Mouse (Mus musculus) lung, embryonic 14.5 days (tissue): Measurements from ENCODE around the gene Col6a1. TPM values are rescaled to one million over a fixed set of nuclear protein-coding genes. Genes with fewer than 3 reads are reported as not detected.

Experiments used
- ATAC-seq: fragments of 200-750 bp; cut with Nextera tagmentation; 2 replicates; pipeline ENCODE4 v1.8.0; 2017; ENCODE audit warnings: mild to moderate bottlenecking, moderate TSS enrichment, moderate library complexity; ENCODE audit not compliant: insufficient read depth
- DNase-seq: peaks from one replicate; pipeline ENCODE4 v3.0.0-alpha.2; 2015
- H3K27ac ChIP-seq: fragments of 300-500 bp; sonication (generic); 2 replicates; pipeline ENCODE4 v1.5.1; 2014; ENCODE audit warnings: low read depth, mild to moderate bottlenecking, moderate library complexity
- H3K27me3 ChIP-seq: fragments of 300-500 bp; sonication (generic); 2 replicates; pipeline ENCODE4 v1.6.1; 2014; ENCODE audit warnings: low read length, control low read depth; ENCODE audit not compliant: insufficient read depth
- H3K36me3 ChIP-seq: fragments of 300-500 bp; sonication (generic); 2 replicates; pipeline ENCODE4 v1.6.1; 2014; ENCODE audit warnings: control low read depth; ENCODE audit not compliant: insufficient read depth
- H3K4me1 ChIP-seq: fragments of 300-500 bp; sonication (generic); 2 replicates; pipeline ENCODE4 v1.6.1; 2014; ENCODE audit warnings: antibody characterized with exemption, control low read depth; ENCODE audit not compliant: insufficient read depth
- H3K4me2 ChIP-seq: fragments of 300-500 bp; sonication (generic); 2 replicates; pipeline ENCODE4 v1.6.1; 2014; ENCODE audit warnings: mild to moderate bottlenecking
- H3K4me3 ChIP-seq: fragments of 300-500 bp; sonication (generic); 2 replicates; pipeline ENCODE4 v1.5.1; 2014; ENCODE audit warnings: low read depth, low read length
- H3K9ac ChIP-seq: fragments of 300-500 bp; sonication (generic); 2 replicates; pipeline ENCODE4 v1.6.1; 2014
- H3K9me3 ChIP-seq: fragments of 300-500 bp; sonication (generic); 2 replicates; pipeline ENCODE4 v1.6.1; 2016; ENCODE audit warnings: low read depth, low read length, control low read depth
- CTCF ChIP-seq: IDR thresholded peaks from 2 replicates; pipeline ENCODE4 v1.5.1; 2016; ENCODE audit warnings: antibody characterized with exemption, low read depth
- WGBS: fragments of 180-500 bp; shearing (Covaris S2); extraction: QIAGEN DNeasy Blood & Tissue Kit; methylation state at CpG from one replicate; pipeline ENCODE4 v1.1.7; 2014; 5-methylcytosine and 5-hydroxymethylcytosine counted together
- polyA plus RNA-seq: library from polyadenylated mRNA; unstranded; fragments of >200 nt; fragmentation: Nextera tagmentation; extraction: Ambion mirVana; gene quantifications from 2 replicates; pipeline ENCODE4 v1.2.1, GENCODE M21; 2014

Col6a1 gene
- polyA plus RNA-seq, result 215 and 226 TPM in 2 replicates

- Histone ChIP-seq H3K9me3 (no peaks in the 10 kb centered on the region), H3K27ac (peak within 1 kb of the TSS; percentile 68), H3K4me1 (peaks cover 17% of the 10 kb centered on the region), H3K4me3 (peak within 1 kb of the TSS; percentile 35), H3K9ac (peak within 1 kb of the TSS; percentile 48), H3K36me3 (peaks cover 29% of the 10 kb centered on the region), H3K27me3 (no peaks in the 10 kb centered on the region), H3K4me2 (peak within 1 kb of the TSS; percentile 70)
- ATAC-seq (peak; percentile 72), DNase-seq (peak; percentile 74)
- TF ChIP-seq CTCF, result no peak
- 19% methylated on average over 9 of the region's 9 CpGs for WGBS
Measured at GRCm38 (mm10) chr10:76725682-76726285, at the start of gene Col6a1. Gene Col6a1 (minus strand): TSS chr10:76726168.

GRCm38 (mm10) chr10:76771624-76772023 is 45.7 kb upstream of the Col6a1 start:
- Histone ChIP-seq H3K27me3 (no peaks in the 10 kb centered on the region), H3K9me3 (no peaks in the 10 kb centered on the region), H3K4me3 (no peak overlapping the region), H3K27ac (no peak overlapping the region), H3K4me2 (no peak overlapping the region), H3K9ac (no peak overlapping the region), H3K4me1 (no peaks in the 10 kb centered on the region), H3K36me3 (no peaks in the 10 kb centered on the region)
- 89% methylated on average over 3 of the region's 3 CpGs for WGBS
- DNase-seq, result no peak
- no peak for TF ChIP-seq CTCF
- ATAC-seq, result no peak

GRCm38 (mm10) chr10:76771086-76771485 is 45.1 kb upstream of the Col6a1 start:
- Histone ChIP-seq H3K36me3 (no peaks in the 10 kb centered on the region), H3K27me3 (no peaks in the 10 kb centered on the region)

GRCm38 (mm10) chr10:76769581-76769980 is 43.6 kb upstream of the Col6a1 start:
- 0 out of 2 replicates have a peak, but pooled peaks cover 5% of the 10 kb centered on the region for H3K36me3 ChIP-seq
- WGBS, result 79% methylated on average over 6 of the region's 6 CpGs
- no peaks in the 10 kb centered on the region for H3K4me1 ChIP-seq
- TF ChIP-seq CTCF, result no peak
- H3K27me3 ChIP-seq, result no peaks in the 10 kb centered on the region
- H3K9me3 ChIP-seq, result no peaks in the 10 kb centered on the region
- ATAC-seq (no peak), DNase-seq (no peak)
- H3K9ac ChIP-seq, result no peak overlapping the region
- no peak overlapping the region for H3K4me3 ChIP-seq
- no peak overlapping the region for H3K27ac ChIP-seq
- H3K4me2 ChIP-seq, result no peak overlapping the region

More at GRCm38 (mm10) chr10:76771086-76771485, 45.1 kb upstream of the Col6a1 start:
- Histone ChIP-seq H3K4me2 (no peak overlapping the region), H3K4me1 (no peaks in the 10 kb centered on the region), H3K27ac (no peak overlapping the region), H3K4me3 (no peak overlapping the region), H3K9me3 (no peaks in the 10 kb centered on the region), H3K9ac (no peak overlapping the region)
- 52% methylated on average over 5 of the region's 5 CpGs for WGBS
- no peak for ATAC-seq
- no peak for DNase-seq
- TF ChIP-seq CTCF, result no peak

GRCm38 (mm10) chr10:76766196-76766595 is 40.2 kb upstream of the Col6a1 start:
- no peaks in the 10 kb centered on the region for H3K9me3 ChIP-seq
- no peak for ATAC-seq
- no peak for TF ChIP-seq CTCF
- DNase-seq, result no peak
- no peaks in the 10 kb centered on the region for H3K27me3 ChIP-seq
- no peak overlapping the region for H3K4me3 ChIP-seq
- no peak overlapping the region for H3K4me2 ChIP-seq
- H3K4me1 ChIP-seq, result no peaks in the 10 kb centered on the region
- H3K27ac ChIP-seq, result no peak overlapping the region
- H3K9ac ChIP-seq, result no peak overlapping the region
- 57% methylated on average over 1 of the region's 1 CpGs for WGBS
- 0 out of 2 replicates have a peak, but pooled peaks cover 5% of the 10 kb centered on the region for H3K36me3 ChIP-seq

- no peaks in the 10 kb centered on the region for H3K27me3 ChIP-seq
- DNase-seq (no peak), ATAC-seq (no peak)
- H3K4me2 ChIP-seq, result no peak overlapping the region
- H3K27ac ChIP-seq, result no peak overlapping the region
- H3K9ac ChIP-seq, result no peak overlapping the region
- WGBS, result 90% methylated on average over 4 of the region's 4 CpGs
- H3K9me3 ChIP-seq, result no peaks in the 10 kb centered on the region
- no peak overlapping the region for H3K4me3 ChIP-seq
- 0 out of 2 replicates have a peak, but pooled peaks cover 5% of the 10 kb centered on the region for H3K36me3 ChIP-seq
- no peaks in the 10 kb centered on the region for H3K4me1 ChIP-seq
- TF ChIP-seq CTCF, result no peak
Measured at GRCm38 (mm10) chr10:76764927-76765326, 39.0 kb upstream of the Col6a1 start.

- Histone ChIP-seq H3K4me3 (no peak overlapping the region), H3K4me2 (no peak overlapping the region), H3K27ac (no peak overlapping the region), H3K9ac (no peak overlapping the region), H3K9me3 (no peaks in the 10 kb centered on the region), H3K4me1 (no peaks in the 10 kb centered on the region), H3K27me3 (no peaks in the 10 kb centered on the region), H3K36me3 (0 out of 2 replicates have a peak, but pooled peaks cover 5% of the 10 kb centered on the region)
- TF ChIP-seq CTCF, result no peak
- WGBS, result 89% methylated on average over 12 of the region's 12 CpGs
- ATAC-seq (no peak), DNase-seq (no peak)
Measured at GRCm38 (mm10) chr10:76763016-76763415, 37.0 kb upstream of the Col6a1 start.
